In the genomic region with DNA sequence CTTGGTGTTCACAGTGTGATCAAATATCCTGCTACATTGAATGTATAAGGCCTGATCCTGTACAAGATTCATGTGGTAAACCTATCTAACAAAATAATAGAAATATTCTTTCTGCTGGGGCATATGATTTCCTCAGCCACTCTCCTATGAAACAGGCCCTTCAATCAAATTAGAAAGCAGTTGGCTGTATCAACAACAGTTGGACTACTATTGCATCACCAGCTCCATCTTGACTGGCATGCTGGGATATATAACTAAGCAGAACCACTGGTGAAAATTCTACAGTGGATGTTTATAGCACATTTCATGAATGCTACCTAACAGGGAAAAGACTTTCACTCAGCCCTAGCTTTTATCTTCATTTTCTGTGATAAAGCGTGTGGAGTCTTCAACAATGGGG, we compare ENCODE assay signal across 22 mouse cellular contexts. TPM values are rescaled to one million over a fixed set of nuclear protein-coding genes. Genes with fewer than 3 reads are reported as not detected.
A peak's percentile ranks its signal among the peaks of the same experiment; 100 is the strongest.
DNase-seq lines count a peak whose midpoint lies in the region; ATAC-seq and TF ChIP-seq lines count a peak whose summit lies in the region.
"Had no signal": no experiment of that assay in that cellular context is flagged by ENCODE, and none has a peak within 500 bp of the region (broad histone marks: within the 10 kb centered on the region; RNA-seq: fewer than 3 reads in every experiment).

No protein-coding gene starts in this region.

- 94% methylated on average over 1 of the region's 1 CpGs for WGBS in neural tube, embryonic 15.5 days

- H3K27me3 ChIP-seq in myocyte (ENCODE audit: control insufficient read depth, insufficient read depth, insufficient read length): no peaks in the 10 kb centered on the region
- no peaks in the 10 kb centered on the region for H3K27me3 ChIP-seq in neural tube, embryonic 15.5 days (replicated peaks)
- H3K27me3 ChIP-seq: CH12.LX; embryonic facial prominence, embryonic 12.5 days; forebrain, embryonic 13.5 days; forebrain, embryonic 15.5 days had no signal

- no peak for TF ChIP-seq CTCF in layer of hippocampus, adult 2 months (conservative IDR thresholded peaks at IDR 0.05)

- H3K4me2 ChIP-seq in myocyte (ENCODE audit: low read depth): no peak overlapping the region
- H3K4me2 ChIP-seq in neural tube, embryonic 15.5 days: no peak overlapping the region
- H3K4me2 ChIP-seq: embryonic facial prominence, embryonic 12.5 days; forebrain, embryonic 13.5 days; forebrain, embryonic 15.5 days had no signal

- no peaks in the 10 kb centered on the region for H3K79me2 ChIP-seq in myocyte (ENCODE audit: control insufficient read depth, insufficient read depth)

- H3K9ac ChIP-seq in neural tube, embryonic 15.5 days (replicated peaks): no peak overlapping the region
- H3K9ac ChIP-seq: embryonic facial prominence, embryonic 12.5 days; forebrain, embryonic 13.5 days; forebrain, embryonic 15.5 days; forebrain, postnatal 0 days had no signal

- peak overlapping the region; percentile 12; the same call in 1 of the 2 replicates for H3K27ac ChIP-seq in layer of hippocampus, adult 2 months
- H3K27ac ChIP-seq in neural tube, embryonic 15.5 days (replicated peaks): no peak overlapping the region
- H3K27ac ChIP-seq: embryonic facial prominence, embryonic 10.5 days; embryonic facial prominence, embryonic 12.5 days; forebrain, embryonic 13.5 days; forebrain, embryonic 15.5 days had no signal

- no peaks in the 10 kb centered on the region for H3K9me3 ChIP-seq in neural tube, embryonic 15.5 days (replicated peaks)
- H3K9me3 ChIP-seq: embryonic facial prominence, embryonic 10.5 days; embryonic facial prominence, embryonic 12.5 days; forebrain, embryonic 13.5 days; forebrain, embryonic 15.5 days; G1E had no signal

- no peaks in the 10 kb centered on the region for H3K4me1 ChIP-seq in neural tube, embryonic 15.5 days
- H3K4me1 ChIP-seq: embryonic facial prominence, embryonic 12.5 days; forebrain, embryonic 13.5 days; forebrain, embryonic 15.5 days had no signal

- peak in 1 of 2 experiments; percentile 23 for DNase-seq in layer of hippocampus, adult 2 months (ENCODE audit: low spot score in 2 of 2)
- DNase-seq in layer of hippocampus, adult 11-12 months (ENCODE audit: low spot score): no peak
- DNase-seq in MN1 (ENCODE audit: low spot score): peak; percentile 42
- DNase-seq: adrenal gland, adult 8-10 months; adrenal gland, postnatal 14 days; adrenal gland, postnatal 36 days; B cell, adult 2 months; cerebellum, adult 11-12 months; cerebellum, adult 2 months; cerebellum, adult 9-10 months; cerebellum, postnatal 10 days; cerebellum, postnatal 25 days; forebrain, postnatal 0 days had no signal

- TF ChIP-seq POLR2A in myocyte (IDR thresholded peaks at IDR 0.05; ENCODE audit: insufficient read length, low read depth): no peak

- ATAC-seq in neural tube, embryonic 15.5 days (ENCODE audit: low FRiP score): no peak
- ATAC-seq: CD4-positive, CD25-positive, alpha-beta regulatory T cell, adult 4 months; forebrain, embryonic 13.5 days; forebrain, embryonic 15.5 days; forebrain, postnatal 0 days had no signal

- no peak overlapping the region for H3K4me3 ChIP-seq in layer of hippocampus, adult 2 months
- H3K4me3 ChIP-seq in myocyte: no peak overlapping the region
- H3K4me3 ChIP-seq in neural tube, embryonic 15.5 days (replicated peaks): no peak overlapping the region
- H3K4me3 ChIP-seq: embryonic facial prominence, embryonic 10.5 days; embryonic facial prominence, embryonic 12.5 days; forebrain, embryonic 13.5 days; forebrain, embryonic 15.5 days had no signal

- no peaks in the 10 kb centered on the region for H3K36me3 ChIP-seq in myocyte (ENCODE audit: control insufficient read depth, insufficient read depth)
- no peaks in the 10 kb centered on the region for H3K36me3 ChIP-seq in neural tube, embryonic 15.5 days
- H3K36me3 ChIP-seq: embryonic facial prominence, embryonic 10.5 days; embryonic facial prominence, embryonic 12.5 days; forebrain, embryonic 15.5 days; G1E had no signal

- no peak overlapping the region for H3ac ChIP-seq in myocyte (ENCODE audit: control insufficient read depth, insufficient read length)

TF ChIP-seq in myocyte, 11 proteins besides CTCF, POLR2A, EP300 and RAD21:
- TF ChIP-seq MYOD1 (IDR thresholded peaks at IDR 0.05; ENCODE audit: control insufficient read depth in 1 of 3, insufficient read length in 2 of 3, low read depth in 2 of 3) (no peak), CEBPB (IDR thresholded peaks at IDR 0.05; ENCODE audit: insufficient read depth, poor library complexity, severe bottlenecking) (peak; percentile 65; the same call in 1 of the 2 replicates)

RNA-seq across cellular contexts. Expression of gene Nabp1, which starts 17.9 kb away (rescaled TPM):
- total RNA-seq in layer of hippocampus, adult 2 months (2021): 10 to 100 TPM; 18.9 to 20.1 TPM
- 21.2 TPM for polyA plus RNA-seq in myocyte (2012; fragmentation: generic; extraction: Trizol)
- polyA plus RNA-seq in neural tube, embryonic 15.5 days (2015; fragmentation: Nextera tagmentation; extraction: Ambion mirVana): 8.0 and 11.9 TPM in 2 replicates
